ENCODE assay signal across 8 mouse cellular contexts in the genomic region with DNA sequence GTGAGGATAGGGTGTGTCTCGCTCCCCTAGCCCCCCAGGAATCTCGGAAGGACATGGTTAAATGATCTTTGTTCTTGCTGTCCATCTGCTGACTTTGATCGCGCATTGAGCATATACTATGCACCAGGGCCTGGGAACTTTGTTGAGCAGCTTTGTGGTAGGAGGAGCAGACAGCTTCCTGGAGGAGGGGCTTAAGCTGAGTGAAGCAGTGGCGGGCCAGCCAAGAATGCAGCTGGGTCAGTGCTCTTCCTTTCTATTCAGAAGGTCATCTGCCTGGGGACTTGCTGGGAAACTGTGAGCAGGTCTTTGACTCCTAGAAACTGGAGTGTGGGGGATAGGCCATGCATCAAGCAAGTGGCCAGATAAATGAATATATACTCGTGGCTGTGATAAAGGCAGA. TPM values are rescaled to one million over a fixed set of nuclear protein-coding genes. Genes with fewer than 3 reads are reported as not detected.
DNase-seq lines count a peak whose midpoint lies in the region; ATAC-seq and TF ChIP-seq lines count a peak whose summit lies in the region.

No protein-coding gene starts in this region.

- no peak overlapping the region for H3K27ac ChIP-seq in gastrocnemius, adult 2 months
- 0 out of 2 replicates have a peak overlapping the region, but pooled peaks have one; percentile 93 for H3K27ac ChIP-seq in intestine, embryonic 14.5 days (ENCODE audit: low read depth)
- peak overlapping the region; percentile 28; the same call in 1 of the 2 replicates for H3K27ac ChIP-seq in midbrain, embryonic 15.5 days

- no peaks in the 10 kb centered on the region for H3K9me3 ChIP-seq in intestine, embryonic 14.5 days (ENCODE audit: control insufficient read depth, low read length)
- no peaks in the 10 kb centered on the region for H3K9me3 ChIP-seq in midbrain, embryonic 15.5 days

- no peak for TF ChIP-seq POLR2A in brain, embryonic 14.5 days (IDR thresholded peaks at IDR 0.05; ENCODE audit: borderline replicate concordance, extremely low read depth, insufficient read depth, insufficient read length, poor library complexity, severe bottlenecking)

- no peak for ATAC-seq in intestine, embryonic 14.5 days (replicated peaks; ENCODE audit: low FRiP score, low TSS enrichment, low read depth)
- ATAC-seq in midbrain, embryonic 15.5 days (replicated peaks), result no peak
- no peak for ATAC-seq in erythroblast, adult 5-6 weeks (replicated peaks; ENCODE audit: low FRiP score, poor library complexity, severe bottlenecking)

- no peak overlapping the region for H3K9ac ChIP-seq in intestine, embryonic 14.5 days (ENCODE audit: low read length)
- no peak overlapping the region for H3K9ac ChIP-seq in midbrain, embryonic 15.5 days

- WGBS in intestine, embryonic 14.5 days, result 80% methylated on average over 6 of the region's 6 CpGs
- 72% methylated on average over 6 of the region's 6 CpGs for WGBS in midbrain, embryonic 15.5 days

- intact Hi-C loops in gastrocnemius, adult 2 months (cut with DNase I), result no loop called here

- no peaks in the 10 kb centered on the region for H3K27me3 ChIP-seq in intestine, embryonic 14.5 days (replicated peaks; ENCODE audit: control insufficient read depth, insufficient read depth, low read length)
- H3K27me3 ChIP-seq in midbrain, embryonic 15.5 days (replicated peaks), result no peaks in the 10 kb centered on the region

- peak overlapping the region; percentile 69; the same call in 1 of the 2 replicates for H3K4me2 ChIP-seq in intestine, embryonic 14.5 days (ENCODE audit: low read length)
- H3K4me2 ChIP-seq in midbrain, embryonic 15.5 days, result peak overlapping the region; percentile 65

- peak; percentile 46 for DNase-seq in gastrocnemius, adult 2 months
- no peak for DNase-seq in gastrocnemius, postnatal 10 days
- DNase-seq in brain, embryonic 14.5 days (ENCODE audit: low read depth), result peak; percentile 38
- no peak for DNase-seq in intestine, embryonic 14.5 days (ENCODE audit: low spot score)
- DNase-seq in cerebellum, postnatal 4 days (ENCODE audit: low spot score in 2 of 2), result no peak
- DNase-seq in testis, postnatal 14 days (ENCODE audit: low spot score), result no peak

- TF ChIP-seq CTCF in gastrocnemius, adult 2 months (IDR thresholded peaks at IDR 0.05), result no peak
- TF ChIP-seq CTCF in brain, embryonic 14.5 days (IDR thresholded peaks at IDR 0.05; ENCODE audit: borderline replicate concordance, extremely low read depth, insufficient read depth, insufficient read length), result no peak

- H3K36me3 ChIP-seq in intestine, embryonic 14.5 days (ENCODE audit: control insufficient read depth, insufficient read depth, low read length), result peaks cover 23% of the 10 kb centered on the region
- H3K36me3 ChIP-seq in midbrain, embryonic 15.5 days (replicated peaks), result no peaks in the 10 kb centered on the region

- no peak overlapping the region for H3K4me3 ChIP-seq in gastrocnemius, adult 2 months
- H3K4me3 ChIP-seq in intestine, embryonic 14.5 days (ENCODE audit: low read depth, low read length), result no peak overlapping the region
- H3K4me3 ChIP-seq in midbrain, embryonic 15.5 days, result 0 out of 2 replicates have a peak overlapping the region, but pooled peaks have one; percentile 84

- peaks cover 53% of the 10 kb centered on the region for H3K4me1 ChIP-seq in intestine, embryonic 14.5 days (replicated peaks; ENCODE audit: control insufficient read depth, insufficient read depth, low read length)
- H3K4me1 ChIP-seq in midbrain, embryonic 15.5 days, result peaks cover 72% of the 10 kb centered on the region

RNA-seq across cellular contexts. Expression of gene Src, which starts 7.9 kb away (rescaled TPM):
- 1 to 10 TPM; 2.2 to 2.8 TPM for total RNA-seq in gastrocnemius, adult 2 months (2021)
- 10 to 100 TPM in 1 of 2 experiments, 1 to 10 TPM in 1; 6.8 to 11.2 TPM for total RNA-seq in gastrocnemius, postnatal 10 days (2021)
- 87.7 and 98.1 TPM in 2 replicates for polyA plus RNA-seq in brain, embryonic 14.5 days (2012; rRNA removed)
- 15.4 and 17.5 TPM in 2 replicates for polyA plus RNA-seq in intestine, embryonic 14.5 days (2014; fragmentation: Nextera tagmentation; extraction: Ambion mirVana)
- polyA plus RNA-seq in midbrain, embryonic 15.5 days (2015; fragmentation: Nextera tagmentation; extraction: Ambion mirVana), result 40.3 and 43.2 TPM in 2 replicates
- total RNA-seq in erythroblast, adult 5-6 weeks (2015; ENCODE audit: low replicate concordance), result not detected in 2 replicates
- 0.09 and 2.1 TPM in 2 replicates for total RNA-seq in erythroblast, adult 5-6 weeks (2017; ENCODE audit: low replicate concordance)

RNA-seq across cellular contexts. Expression of gene Manbal, which starts 58.8 kb away (rescaled TPM):
- total RNA-seq in gastrocnemius, adult 2 months (2021), result 10 to 100 TPM; 13.5 TPM
- total RNA-seq in gastrocnemius, postnatal 10 days (2021), result 10 to 100 TPM; 30.1 to 32.2 TPM
- 80.2 and 93.0 TPM in 2 replicates for polyA plus RNA-seq in brain, embryonic 14.5 days (2012; rRNA removed)
- 43.3 and 48.9 TPM in 2 replicates for polyA plus RNA-seq in intestine, embryonic 14.5 days (2014; fragmentation: Nextera tagmentation; extraction: Ambion mirVana)
- 104 and 107 TPM in 2 replicates for polyA plus RNA-seq in midbrain, embryonic 15.5 days (2015; fragmentation: Nextera tagmentation; extraction: Ambion mirVana)
- 7.1 and 11.0 TPM in 2 replicates for total RNA-seq in erythroblast, adult 5-6 weeks (2015; ENCODE audit: low replicate concordance)
- total RNA-seq in erythroblast, adult 5-6 weeks (2017; ENCODE audit: low replicate concordance), result 1.4 and 3.2 TPM in 2 replicates

Comparison
In these comparisons a context has a peak if more than half of its experiments do, and no peak if none do; other contexts are left out.
1. DNase-seq: peak in gastrocnemius, adult 2 months (single experiment) and brain, embryonic 14.5 days (single experiment); none in gastrocnemius, postnatal 10 days (single experiment), intestine, embryonic 14.5 days (single experiment), cerebellum, postnatal 4 days (0 of 2) and testis, postnatal 14 days (single experiment).